Mouse (Mus musculus) lung, embryonic 16.5 days (tissue): ENCODE measurements around the gene Col5a2. TPM values are rescaled to one million over a fixed set of nuclear protein-coding genes. Genes with fewer than 3 reads are reported as not detected.
"Not testable (repeated sequence)": the region's sequence is repeated elsewhere in the genome, so short reads cannot be mapped to it uniquely, and the experiment has no call there.

Experiments
- ATAC-seq: fragments of 200-750 bp; cut with Nextera tagmentation; 2 replicates; pipeline ENCODE4 v1.8.0; 2017; ENCODE audit warnings: low read depth, mild to moderate bottlenecking, moderate library complexity
- H3K27ac ChIP-seq: fragments of 300-500 bp; sonication (generic); 2 replicates; pipeline ENCODE4 v1.5.1; 2014; ENCODE audit warnings: mild to moderate bottlenecking, control low read depth, low read length
- H3K27me3 ChIP-seq: fragments of 300-500 bp; sonication (generic); 2 replicates; pipeline ENCODE4 v1.6.1; 2014; ENCODE audit warnings: low read depth, low read length, mixed read lengths; ENCODE audit not compliant: control insufficient read depth, insufficient read depth
- H3K36me3 ChIP-seq: fragments of 300-500 bp; sonication (generic); 2 replicates; pipeline ENCODE4 v1.6.1; 2014; ENCODE audit warnings: low read length; ENCODE audit not compliant: control insufficient read depth, insufficient read depth
- H3K4me1 ChIP-seq: fragments of 300-500 bp; sonication (generic); replicated peaks from 2 replicates; pipeline ENCODE4 v1.6.1; 2014; ENCODE audit warnings: low read length, mixed read lengths; ENCODE audit not compliant: control insufficient read depth, insufficient read depth
- H3K4me2 ChIP-seq: fragments of 300-500 bp; sonication (generic); 2 replicates; pipeline ENCODE4 v1.6.1; 2014; ENCODE audit warnings: low read depth, low read length, control low read depth
- H3K4me3 ChIP-seq: fragments of 300-500 bp; sonication (generic); 2 replicates; pipeline ENCODE4 v1.5.1; 2014; ENCODE audit warnings: mild to moderate bottlenecking, low read length, control low read depth
- H3K9ac ChIP-seq: fragments of 300-500 bp; sonication (generic); 2 replicates; pipeline ENCODE4 v1.6.1; 2014; ENCODE audit warnings: low read length, control low read depth
- H3K9me3 ChIP-seq: fragments of 300-500 bp; sonication (generic); 2 replicates; pipeline ENCODE4 v1.6.1; 2016; ENCODE audit warnings: low read length; ENCODE audit not compliant: control insufficient read depth
- WGBS: fragments of 180-500 bp; shearing (Covaris S2); extraction: QIAGEN DNeasy Blood & Tissue Kit; methylation state at CpG from one replicate; pipeline ENCODE4 v1.1.7; 2014; 5-methylcytosine and 5-hydroxymethylcytosine counted together
- polyA plus RNA-seq: library from polyadenylated mRNA; unstranded; fragments of >200 nt; fragmentation: Nextera tagmentation; extraction: Ambion mirVana; gene quantifications from 2 replicates; pipeline ENCODE4 v1.2.1, GENCODE M21; 2015

Gene Col5a2
- polyA plus RNA-seq, 1 experiment from 2014 or later, result 83.7 TPM

GRCm38 (mm10) chr1:45460767-45461166, 42.3 kb downstream of the Col5a2 start:
- H3K36me3 ChIP-seq, result no peaks in the 10 kb centered on the region
- H3K4me3 ChIP-seq, result no peak overlapping the region
- H3K9me3 ChIP-seq, result no peaks in the 10 kb centered on the region
- H3K27ac ChIP-seq, result no peak overlapping the region
- ATAC-seq, result no peak
- H3K4me1 ChIP-seq, result no peaks in the 10 kb centered on the region
- H3K4me2 ChIP-seq, result no peak overlapping the region
- H3K27me3 ChIP-seq, result no peaks in the 10 kb centered on the region
- WGBS, result 83% methylated on average over 2 of the region's 2 CpGs
- no peak overlapping the region for H3K9ac ChIP-seq

GRCm38 (mm10) chr1:45455763-45456162, 47.3 kb downstream of the Col5a2 start:
- no peak overlapping the region for H3K27ac ChIP-seq
- H3K4me3 ChIP-seq, result no peak overlapping the region
- no peaks in the 10 kb centered on the region for H3K36me3 ChIP-seq
- 83% methylated on average over 1 of the region's 1 CpGs for WGBS
- H3K9me3 ChIP-seq, result no peaks in the 10 kb centered on the region
- no peak overlapping the region for H3K4me2 ChIP-seq
- no peak for ATAC-seq
- no peaks in the 10 kb centered on the region for H3K27me3 ChIP-seq
- H3K9ac ChIP-seq, result no peak overlapping the region
- H3K4me1 ChIP-seq, result no peaks in the 10 kb centered on the region

GRCm38 (mm10) chr1:45448856-45449255, 54.2 kb downstream of the Col5a2 start:
- Histone ChIP-seq H3K27me3 (no peaks in the 10 kb centered on the region), H3K4me3 (no peak overlapping the region), H3K4me2 (no peak overlapping the region), H3K36me3 (no peaks in the 10 kb centered on the region), H3K9ac (no peak overlapping the region), H3K9me3 (no peaks in the 10 kb centered on the region), H3K4me1 (no peaks in the 10 kb centered on the region), H3K27ac (no peak overlapping the region)
- WGBS, result 77% methylated on average over 1 of the region's 1 CpGs
- ATAC-seq, result no peak

- Histone ChIP-seq H3K4me1 (0 out of 2 replicates have a peak, but pooled peaks cover 3% of the 10 kb centered on the region), H3K9me3 (no peaks in the 10 kb centered on the region), H3K36me3 (peaks cover 4% of the 10 kb centered on the region; the same call in 1 of the 2 replicates), H3K9ac (no peak overlapping the region), H3K27me3 (no peaks in the 10 kb centered on the region), H3K27ac (no peak overlapping the region), H3K4me3 (no peak overlapping the region), H3K4me2 (no peak overlapping the region)
- ATAC-seq, result 0 out of 2 replicates have a peak, but pooled peaks have one; percentile 59
- WGBS, result 5% methylated on average over 3 of the region's 3 CpGs
These were observed 71.2 kb downstream of the Col5a2 start for GRCm38 (mm10) chr1:45431922-45432321.

GRCm38 (mm10) chr1:45430520-45430919, 72.6 kb downstream of the Col5a2 start:
- Histone ChIP-seq H3K27me3 (no peaks in the 10 kb centered on the region), H3K27ac (no peak overlapping the region), H3K9ac (no peak overlapping the region), H3K4me2 (no peak overlapping the region), H3K4me1 (0 out of 2 replicates have a peak, but pooled peaks cover 3% of the 10 kb centered on the region), H3K9me3 (no peaks in the 10 kb centered on the region), H3K36me3 (peaks cover 4% of the 10 kb centered on the region; the same call in 1 of the 2 replicates), H3K4me3 (no peak overlapping the region)
- 49% methylated on average over 4 of the region's 4 CpGs for WGBS
- ATAC-seq, result 0 out of 2 replicates have a peak, but pooled peaks have one; percentile 47

- not testable (repeated sequence) for H3K9me3 ChIP-seq, H3K27ac ChIP-seq, ATAC-seq, H3K4me3 ChIP-seq, H3K4me1 ChIP-seq, H3K9ac ChIP-seq, H3K4me2 ChIP-seq, H3K36me3 ChIP-seq, H3K27me3 ChIP-seq
- WGBS, result 75% methylated on average over 5 of the region's 5 CpGs
These were observed 73.9 kb downstream of the Col5a2 start for GRCm38 (mm10) chr1:45429145-45429544.

GRCm38 (mm10) chr1:45423915-45424314, 79.2 kb downstream of the Col5a2 start:
- no peak overlapping the region for H3K9ac ChIP-seq
- H3K4me3 ChIP-seq, result no peak overlapping the region
- H3K27ac ChIP-seq, result no peak overlapping the region
- H3K4me1 ChIP-seq, result no peaks in the 10 kb centered on the region
- H3K27me3 ChIP-seq, result no peaks in the 10 kb centered on the region
- 69% methylated on average over 5 of the region's 5 CpGs for WGBS
- peaks cover 4% of the 10 kb centered on the region; the same call in 1 of the 2 replicates for H3K36me3 ChIP-seq
- no peak overlapping the region for H3K4me2 ChIP-seq
- ATAC-seq, result no peak
- H3K9me3 ChIP-seq, result no peaks in the 10 kb centered on the region

GRCm38 (mm10) chr1:45420554-45420953, 82.5 kb downstream of the Col5a2 start:
- H3K9ac ChIP-seq, result no peak overlapping the region
- peaks cover 5% of the 10 kb centered on the region for H3K36me3 ChIP-seq
- no peaks in the 10 kb centered on the region for H3K4me1 ChIP-seq
- H3K4me3 ChIP-seq, result no peak overlapping the region
- no peaks in the 10 kb centered on the region for H3K27me3 ChIP-seq
- no peak overlapping the region for H3K4me2 ChIP-seq
- H3K9me3 ChIP-seq, result no peaks in the 10 kb centered on the region
- ATAC-seq, result no peak
- no peak overlapping the region for H3K27ac ChIP-seq

- H3K9me3 ChIP-seq, result no peaks in the 10 kb centered on the region
- no peak overlapping the region for H3K4me3 ChIP-seq
- no peak overlapping the region for H3K27ac ChIP-seq
- no peaks in the 10 kb centered on the region for H3K4me1 ChIP-seq
- no peak overlapping the region for H3K9ac ChIP-seq
- ATAC-seq, result no peak
- H3K27me3 ChIP-seq, result no peaks in the 10 kb centered on the region
- H3K36me3 ChIP-seq, result peaks cover 5% of the 10 kb centered on the region
- no peak overlapping the region for H3K4me2 ChIP-seq
- WGBS, result 69% methylated on average over 2 of the region's 2 CpGs
These were observed 83.2 kb downstream of the Col5a2 start for GRCm38 (mm10) chr1:45419858-45420257.

GRCm38 (mm10) chr1:45381866-45382265, 121.2 kb downstream of the Col5a2 start:
- Histone ChIP-seq H3K4me1 (peaks cover 3% of the 10 kb centered on the region; the same call in 1 of the 2 replicates), H3K27ac (no peak overlapping the region), H3K4me2 (no peak overlapping the region), H3K9me3 (no peaks in the 10 kb centered on the region), H3K4me3 (no peak overlapping the region), H3K9ac (no peak overlapping the region), H3K27me3 (no peaks in the 10 kb centered on the region), H3K36me3 (no peaks in the 10 kb centered on the region)
- WGBS, result 35% methylated on average over 2 of the region's 2 CpGs
- no peak for ATAC-seq
